Mouse (Mus musculus) lung, adult 18-20 months (tissue): ENCODE results near the gene Jund.
A peak's percentile ranks its signal among the peaks of the same experiment; 100 is the strongest.

Experiments
- DNase-seq, 2 experiments: peaks; one replicate each; pipeline ENCODE4 v3.0.0; 2022; ENCODE audit warnings: mixed read lengths in 2 of 2

Gene Jund

GRCm38 (mm10) chr8:70700555-70700922 is 1.8 kb downstream of the Jund start:
- peak; percentile 91 to 95 for DNase-seq

GRCm38 (mm10) chr8:70701048-70701981 is 2.6 kb downstream of the Jund start:
- no peak for DNase-seq

GRCm38 (mm10) chr8:70701982-70702841 is 3.5 kb downstream of the Jund start:
- no peak for DNase-seq

GRCm38 (mm10) chr8:70702842-70703182 is 4.1 kb downstream of the Jund start:
- peak; percentile 76 to 82 for DNase-seq

GRCm38 (mm10) chr8:70703287-70703686 is 4.5 kb downstream of the Jund start, which contains the start of gene Iqcn:
Iqcn (plus strand) TSS chr8:70703457.
- DNase-seq = no peak

- no peak for DNase-seq
These were observed 9.5 kb downstream of the Jund start for GRCm38 (mm10) chr8:70708281-70708680.

GRCm38 (mm10) chr8:70709794-70710193 is 11.0 kb downstream of the Jund start:
- DNase-seq = no peak

- no peak for DNase-seq
These were observed 11.5 kb downstream of the Jund start for GRCm38 (mm10) chr8:70710296-70710695.

GRCm38 (mm10) chr8:70711041-70711440 is 12.3 kb downstream of the Jund start:
- no peak for DNase-seq

GRCm38 (mm10) chr8:70713991-70714390 is 15.2 kb downstream of the Jund start:
- DNase-seq = no peak

- DNase-seq = no peak
These were observed 16.3 kb downstream of the Jund start for GRCm38 (mm10) chr8:70715086-70715485.

- DNase-seq = no peak
These were observed 18.0 kb downstream of the Jund start for GRCm38 (mm10) chr8:70716521-70717400.

- peak; percentile 68 to 75 for DNase-seq
These were observed 19.5 kb downstream of the Jund start, which contains the start of gene Gm3336 for GRCm38 (mm10) chr8:70718297-70718696. Gm3336 (plus strand) TSS chr8:70718543.

- peak; percentile 67 to 68 for DNase-seq
These were observed 21.1 kb downstream of the Jund start for GRCm38 (mm10) chr8:70719796-70720270.

- DNase-seq = peak; percentile 77 to 81
These were observed 22.0 kb downstream of the Jund start for GRCm38 (mm10) chr8:70720739-70721138.

- no peak for DNase-seq
These were observed 22.9 kb downstream of the Jund start for GRCm38 (mm10) chr8:70721601-70722000.

GRCm38 (mm10) chr8:70723486-70724210 is 24.9 kb downstream of the Jund start, which contains the start of gene Pde4c:
Pde4c (plus strand) TSS chr8:70723720.
- peak; percentile 78 to 87 for DNase-seq

- DNase-seq = no peak
These were observed 25.5 kb downstream of the Jund start for GRCm38 (mm10) chr8:70724216-70724615.

- DNase-seq = peak in 1 of 2 experiments; percentile 52
These were observed 27.2 kb downstream of the Jund start for GRCm38 (mm10) chr8:70725792-70726447.

GRCm38 (mm10) chr8:70726721-70727120 is 28.0 kb downstream of the Jund start:
- no peak for DNase-seq
